Mouse (Mus musculus) frontal cortex, postnatal 14 days (tissue): Measurements from ENCODE around the gene Gpr156.
A peak's percentile ranks its signal among the peaks of the same experiment; 100 is the strongest.

Source experiments
- DNase-seq, 2 experiments: peaks; one replicate each; pipeline ENCODE4 v3.0.0; 2022; ENCODE audit warnings: low spot score in 2 of 2

Gene Gpr156

DNA sequence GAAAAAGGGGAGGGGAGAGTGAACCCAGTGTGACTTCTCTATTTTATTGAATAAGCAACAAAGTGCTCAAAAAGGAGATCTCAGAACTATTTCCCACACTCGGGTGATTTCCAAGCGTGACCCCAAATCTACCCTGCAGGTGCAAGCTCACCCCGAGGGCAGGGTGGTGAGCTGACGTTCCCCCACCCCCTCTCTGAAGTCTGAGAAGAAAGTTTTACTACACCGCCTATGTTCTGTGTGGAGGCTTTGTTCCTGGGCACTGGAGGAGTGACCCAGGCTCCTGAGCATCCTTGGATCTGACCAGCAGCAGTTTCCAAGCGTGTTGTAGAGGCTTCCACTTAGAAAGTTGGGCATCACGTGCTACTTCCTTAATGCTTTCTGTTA lies 514 bp downstream of the Gpr156 start:
- DNase-seq, result no peak

DNA sequence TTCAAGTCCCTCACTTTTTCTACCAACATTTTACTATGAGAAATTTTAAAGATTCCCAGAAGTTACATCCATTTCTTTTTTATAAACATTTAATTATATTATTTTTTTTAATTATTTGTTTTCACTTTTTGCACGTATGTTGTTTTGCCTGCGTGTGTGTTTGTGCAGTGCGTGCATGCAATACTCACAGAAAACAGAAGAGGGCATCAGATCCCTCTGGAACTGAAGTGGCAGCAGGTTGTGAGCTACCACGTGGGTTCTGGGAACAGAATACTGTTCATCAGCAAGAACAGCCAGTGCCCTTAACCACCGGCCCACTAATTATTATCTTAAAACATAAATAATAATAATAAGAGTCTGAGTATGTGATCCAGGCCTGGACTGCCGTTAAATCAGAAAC lies 2.7 kb downstream of the Gpr156 start:
- no peak for DNase-seq

DNA sequence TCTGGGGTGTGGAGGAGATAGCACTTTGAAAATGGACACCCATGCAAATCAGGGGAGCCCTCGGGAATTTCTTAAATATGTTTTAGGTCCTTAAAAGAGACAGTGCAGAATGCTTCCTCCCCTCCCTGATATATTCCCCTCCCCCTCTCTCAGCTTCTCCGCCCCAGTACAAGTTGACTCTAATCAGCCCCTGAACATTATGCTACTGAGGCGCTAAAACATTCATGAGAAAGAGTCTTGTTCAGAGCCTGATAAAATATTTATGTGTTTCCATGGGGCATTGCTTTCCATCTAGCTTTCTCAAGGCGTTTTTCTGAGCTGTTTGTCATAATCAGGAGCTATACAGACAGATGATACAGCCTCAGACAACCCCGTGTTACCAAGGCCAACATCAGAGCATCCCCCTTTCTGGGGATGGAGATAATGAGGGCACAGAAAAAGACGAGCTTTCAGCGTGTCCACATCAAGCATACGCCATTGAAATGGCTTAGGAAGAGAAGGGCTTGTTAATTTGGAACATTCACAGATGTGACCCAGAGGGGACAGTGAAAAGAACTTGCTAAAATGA lies 4.6 kb downstream of the Gpr156 start:
- no peak for DNase-seq

DNA sequence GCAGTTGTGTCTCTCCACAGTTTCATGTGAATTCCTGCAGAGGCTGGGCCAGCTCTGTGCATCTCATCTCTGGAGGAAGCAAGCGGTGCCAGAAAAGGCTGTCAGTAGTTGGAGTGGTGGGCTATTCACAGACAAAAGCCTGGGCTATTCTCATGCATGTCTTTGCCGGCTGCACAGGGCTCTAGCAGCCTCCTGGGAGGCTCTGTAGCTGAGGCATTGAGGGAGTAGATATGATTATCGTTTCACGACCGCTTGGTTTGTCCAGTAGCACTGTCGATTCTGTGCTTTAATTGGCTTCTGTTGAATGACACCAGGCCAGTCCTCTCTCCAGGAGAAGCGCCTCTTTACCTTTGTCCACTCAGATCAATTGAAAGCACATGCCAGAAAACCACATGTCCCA lies 9.8 kb downstream of the Gpr156 start:
- DNase-seq, result no peak

DNA sequence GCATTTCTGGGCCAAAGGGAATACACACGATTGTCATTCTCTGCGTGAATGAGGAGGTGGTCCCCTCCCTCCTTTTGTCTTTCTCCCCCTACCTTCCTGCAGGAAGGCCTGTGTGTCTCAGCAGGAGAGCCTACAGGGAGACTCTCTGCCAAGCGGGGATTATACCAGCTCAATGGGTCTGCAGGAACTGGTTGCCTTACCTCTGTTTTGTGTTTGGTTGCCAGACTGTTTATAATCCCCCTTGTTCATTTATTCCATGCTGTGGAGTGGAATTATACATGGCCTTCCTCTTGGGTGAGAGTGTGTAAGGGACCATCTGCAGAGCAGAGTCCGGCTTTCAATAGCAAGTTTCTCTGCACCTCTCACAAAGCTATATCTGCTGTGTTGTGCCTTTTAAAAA lies 10.8 kb downstream of the Gpr156 start:
- no peak for DNase-seq

DNA sequence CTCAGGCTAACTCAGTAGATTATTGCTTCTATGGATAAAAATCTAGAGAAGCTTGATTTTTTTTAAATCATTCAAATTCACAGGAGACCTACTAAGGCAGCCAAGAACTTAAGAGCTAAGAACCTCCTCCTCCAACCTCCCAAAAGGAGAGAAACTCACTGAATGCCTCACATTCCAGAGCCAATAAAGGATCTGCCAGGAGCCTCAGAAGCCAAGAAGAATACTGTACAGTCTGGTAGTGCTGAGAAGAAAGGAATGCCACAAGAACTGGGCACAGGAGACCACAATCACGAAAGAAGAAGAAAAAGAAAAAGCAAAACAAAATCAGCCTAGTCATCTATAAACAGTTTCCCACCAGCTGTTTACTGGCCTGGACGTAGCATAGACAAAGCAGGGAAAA lies 12.7 kb downstream of the Gpr156 start:
- no peak for DNase-seq

DNA sequence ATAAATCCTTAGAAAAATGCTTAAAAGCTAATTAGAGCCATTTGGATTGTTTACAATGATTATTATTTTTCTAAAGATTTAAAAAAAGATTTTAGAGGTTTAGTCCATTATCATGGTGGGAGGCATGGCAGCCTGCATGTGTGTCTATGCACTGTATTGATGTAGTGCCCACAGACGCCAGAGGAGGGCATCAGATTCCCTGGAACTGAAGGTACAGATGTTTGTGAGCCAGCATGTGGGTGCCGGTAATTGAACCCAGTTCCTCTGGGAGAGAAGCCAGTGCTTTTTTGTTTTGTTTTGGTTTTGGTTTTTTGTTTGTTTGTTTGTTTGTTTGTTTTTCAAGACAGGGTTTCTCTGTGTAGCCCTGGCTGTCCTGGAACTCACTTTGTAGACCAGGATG lies 13.3 kb downstream of the Gpr156 start:
- no peak for DNase-seq

DNA sequence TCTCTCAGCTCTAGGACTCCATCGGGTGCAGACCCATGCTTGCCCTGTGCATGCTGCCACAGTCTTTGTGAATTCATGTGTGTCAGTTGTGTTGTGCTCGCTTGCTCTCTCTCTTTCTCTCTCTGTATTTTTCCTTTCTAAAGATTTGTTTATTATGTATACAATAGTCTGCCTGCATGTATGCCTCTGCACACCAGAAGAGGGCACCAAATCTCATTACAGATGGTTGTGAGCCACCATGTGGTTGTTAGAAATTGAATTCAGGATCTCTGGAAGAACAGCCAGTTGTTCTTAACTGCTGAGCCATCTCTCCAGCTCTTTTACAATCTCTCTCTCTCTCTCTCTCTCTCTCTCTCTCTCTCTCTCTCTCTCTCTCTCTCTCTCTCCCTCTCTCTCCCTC lies 18.6 kb downstream of the Gpr156 start:
- no peak for DNase-seq

DNA sequence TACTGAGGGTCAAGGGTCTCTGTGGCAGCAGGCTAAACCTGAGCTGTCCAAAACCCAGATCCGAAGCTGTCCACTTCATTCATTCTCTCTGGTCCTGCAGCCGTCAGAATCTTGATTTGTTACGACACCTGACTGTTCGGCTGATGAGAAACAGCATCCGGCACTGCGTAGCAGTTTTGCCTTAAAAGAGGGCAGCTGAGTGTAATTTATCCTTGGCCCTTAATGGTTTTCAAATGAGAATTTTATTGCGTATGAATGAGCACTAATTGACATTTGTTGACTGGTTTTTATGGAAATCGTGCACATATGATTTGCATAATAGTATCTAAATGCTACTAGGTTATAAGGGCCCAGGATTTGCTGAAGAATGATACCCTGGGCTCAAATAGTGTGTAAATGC lies 21.0 kb downstream of the Gpr156 start:
- no peak for DNase-seq

DNA sequence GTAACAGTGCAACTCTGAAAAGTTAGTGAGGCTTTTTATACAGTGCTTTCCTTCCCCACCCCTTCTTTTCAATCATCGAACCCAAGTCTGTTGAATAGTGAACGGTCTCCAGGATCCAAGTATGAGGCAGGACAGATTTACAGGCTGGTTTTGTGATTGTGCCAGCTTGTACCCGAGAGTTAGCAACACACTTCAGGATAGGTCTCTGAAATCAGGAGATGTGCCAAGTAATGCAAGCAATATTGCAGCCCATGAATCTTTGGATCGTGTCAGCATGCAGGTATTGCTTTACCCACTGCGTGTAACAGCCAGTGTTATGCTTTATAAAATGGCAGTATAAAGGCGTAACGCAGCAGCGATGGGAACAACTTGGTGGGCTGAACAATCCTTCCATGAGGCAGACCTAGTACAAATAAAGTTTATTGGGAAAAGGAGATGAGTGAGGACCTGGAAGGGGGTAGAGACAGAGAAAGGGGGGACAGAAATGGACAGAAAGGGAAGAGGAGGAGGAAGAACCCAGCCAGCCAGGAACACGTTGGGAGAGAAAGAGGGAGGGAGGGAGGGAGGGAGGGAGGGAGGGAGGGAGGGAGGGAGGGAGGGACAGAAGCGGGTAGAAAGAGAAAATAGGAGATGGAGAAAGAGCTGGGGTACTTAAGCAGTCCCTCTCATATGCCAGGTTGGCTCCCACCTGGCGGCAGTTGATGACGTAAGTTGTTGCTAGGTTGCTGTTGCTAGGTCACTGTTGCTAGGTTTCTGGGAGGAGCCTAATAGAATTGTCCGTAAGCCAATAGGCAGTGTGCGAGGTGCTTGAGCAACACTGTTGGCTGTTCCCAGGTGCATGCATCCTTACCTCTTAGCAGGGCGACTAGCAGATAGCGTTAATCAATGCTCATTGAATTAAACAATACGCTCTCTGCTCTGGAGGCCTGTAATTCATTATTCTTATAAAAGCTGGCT lies 22.1 kb downstream of the Gpr156 start:
- peak; percentile 54 to 79 for DNase-seq

DNA sequence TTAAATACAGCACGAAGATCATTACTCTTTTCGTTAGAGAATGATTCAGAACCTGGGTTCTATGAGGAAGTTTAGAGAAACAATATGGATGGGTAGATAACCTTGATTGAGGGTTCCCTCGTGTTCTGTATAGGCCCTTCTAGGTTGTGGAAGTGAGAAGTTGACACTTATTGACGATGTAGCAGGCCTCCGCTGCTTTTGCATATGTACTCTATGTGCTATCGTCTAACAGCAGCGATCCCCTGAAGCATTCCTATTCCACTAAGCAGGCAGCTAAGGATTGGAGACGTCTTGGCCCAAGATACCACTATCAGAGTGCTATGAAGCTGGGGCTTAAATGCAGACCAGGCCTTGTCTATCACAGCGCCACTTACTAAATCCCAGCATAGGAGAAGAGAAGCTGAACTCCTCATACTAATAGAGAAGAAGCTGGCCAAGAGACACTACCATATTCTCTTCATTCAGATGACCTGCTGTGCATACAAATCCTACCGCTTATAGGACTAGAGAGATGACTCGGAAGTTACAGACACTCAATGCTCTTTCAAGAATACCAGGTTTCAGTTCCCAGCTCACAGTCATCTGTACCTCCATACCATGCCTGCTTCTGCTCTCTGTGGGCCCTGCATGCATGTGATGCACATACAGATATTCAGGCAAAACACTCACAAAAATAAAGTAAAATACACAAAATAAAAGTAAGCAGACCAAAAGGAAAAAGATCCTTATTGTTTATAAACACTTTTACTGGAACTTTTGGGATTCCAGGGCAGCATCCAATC lies 23.0 kb downstream of the Gpr156 start:
- no peak for DNase-seq

DNA sequence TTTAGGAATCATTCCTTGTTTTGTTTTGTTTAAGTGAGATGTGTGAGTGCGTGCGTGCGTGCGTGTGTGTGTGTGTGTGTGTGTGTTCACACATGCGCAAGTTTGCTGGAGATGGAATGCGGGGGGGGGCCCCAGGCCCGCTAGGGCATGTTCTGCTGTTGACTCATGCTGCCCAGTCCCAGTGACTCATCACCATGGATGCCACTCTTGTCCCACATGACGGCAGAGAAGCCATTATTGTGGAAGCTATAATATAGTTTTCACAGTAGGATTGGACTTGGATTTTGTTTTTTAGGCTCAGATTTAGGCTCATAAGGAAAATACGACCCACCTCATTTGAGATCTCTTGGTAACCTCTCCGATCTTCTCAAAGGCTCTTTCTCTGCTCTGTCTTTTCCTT lies 24.0 kb downstream of the Gpr156 start:
- DNase-seq, result no peak

DNA sequence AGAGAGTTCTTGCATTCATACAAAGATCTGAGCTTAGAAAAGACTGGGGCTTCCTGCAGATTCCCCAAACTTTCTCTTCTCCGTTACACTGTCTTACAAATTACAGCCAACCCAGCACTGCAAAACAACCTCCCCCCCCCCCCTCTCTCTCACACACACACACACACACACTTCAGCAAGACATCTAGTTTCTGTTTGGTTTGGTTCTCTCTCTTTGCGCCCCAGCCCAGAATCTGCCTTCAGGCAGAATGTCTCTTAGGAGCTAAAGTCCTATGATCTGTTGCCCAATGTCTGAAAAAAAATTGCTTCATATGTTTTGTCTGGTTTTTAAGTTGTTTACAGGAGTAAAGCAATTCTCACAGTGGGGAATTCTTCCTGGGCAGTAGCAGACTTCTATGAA lies 27.4 kb downstream of the Gpr156 start:
- DNase-seq, result no peak

DNA sequence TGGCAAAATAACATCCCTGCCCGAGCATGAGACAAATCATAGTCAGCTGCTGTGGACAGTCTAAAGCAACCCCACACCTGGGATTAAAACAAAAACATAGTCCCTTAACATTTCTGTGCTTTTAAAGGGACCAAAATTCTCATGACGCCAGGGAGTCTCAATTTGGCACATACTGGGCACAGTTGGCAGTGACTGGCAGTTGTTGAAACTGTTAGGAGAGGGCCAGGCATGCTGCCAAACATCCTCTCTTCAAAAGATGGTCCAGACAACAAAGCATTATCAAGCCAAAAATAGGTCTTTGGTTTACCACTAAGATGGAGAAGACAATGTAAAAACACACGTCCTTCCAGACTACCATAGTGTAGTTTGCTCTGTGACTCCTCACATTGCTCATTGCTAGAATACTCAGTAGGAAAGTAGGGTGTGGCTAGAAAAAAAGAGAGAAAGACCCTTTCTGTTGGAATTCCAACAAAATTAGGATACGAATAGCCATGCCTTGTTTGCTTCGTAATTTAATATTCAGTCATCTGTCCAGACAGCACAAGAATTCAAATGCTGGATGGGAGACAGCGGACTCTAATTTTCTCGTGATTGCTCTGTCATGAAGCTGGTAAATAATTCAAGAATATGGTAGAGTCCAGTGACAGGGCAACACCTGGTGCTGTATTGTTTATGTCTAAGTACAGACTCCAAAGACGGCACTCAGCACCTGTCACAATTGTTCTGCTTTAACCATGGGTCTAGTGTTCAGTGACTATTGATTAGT lies 28.9 kb downstream of the Gpr156 start:
- DNase-seq, result no peak

DNA sequence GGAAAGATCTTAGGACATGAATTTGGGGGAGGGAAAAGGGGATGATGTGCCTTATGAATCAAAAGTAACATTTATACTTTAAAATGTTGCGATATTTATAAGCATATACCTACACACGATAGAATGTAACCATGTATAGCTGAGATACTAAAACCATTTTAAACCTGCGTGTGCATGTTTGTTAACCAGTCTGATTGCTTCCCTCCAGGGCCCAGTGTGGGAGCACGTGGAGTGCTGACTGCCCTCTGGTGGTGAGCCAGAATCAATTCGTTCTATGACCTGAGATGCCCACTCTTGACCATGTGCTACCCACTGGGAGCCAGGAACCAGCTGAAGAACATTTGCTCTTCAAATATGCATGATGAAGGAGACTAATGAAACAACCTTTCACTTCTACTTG lies 30.9 kb downstream of the Gpr156 start:
- DNase-seq, result peak in 1 of 2 experiments; percentile 26

DNA sequence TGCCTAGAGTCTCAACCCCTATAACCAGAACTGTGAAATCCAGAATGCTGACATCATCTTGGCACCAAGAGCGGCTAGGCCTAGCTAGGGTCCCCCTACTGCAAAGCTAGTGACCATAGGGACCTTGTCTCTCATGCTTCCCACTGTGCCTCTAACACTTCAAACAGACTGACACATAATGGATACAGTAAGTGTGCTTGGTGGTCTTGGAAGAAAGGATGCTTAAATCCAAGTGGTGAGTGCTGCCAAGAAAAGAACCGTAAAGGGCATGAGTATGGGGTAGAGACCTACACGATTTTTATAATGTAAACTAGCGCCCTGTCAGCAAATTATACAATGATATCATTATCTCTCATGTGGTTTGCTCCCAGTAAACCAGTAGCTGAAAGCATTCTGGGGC lies 32.1 kb downstream of the Gpr156 start:
- DNase-seq, result no peak

DNA sequence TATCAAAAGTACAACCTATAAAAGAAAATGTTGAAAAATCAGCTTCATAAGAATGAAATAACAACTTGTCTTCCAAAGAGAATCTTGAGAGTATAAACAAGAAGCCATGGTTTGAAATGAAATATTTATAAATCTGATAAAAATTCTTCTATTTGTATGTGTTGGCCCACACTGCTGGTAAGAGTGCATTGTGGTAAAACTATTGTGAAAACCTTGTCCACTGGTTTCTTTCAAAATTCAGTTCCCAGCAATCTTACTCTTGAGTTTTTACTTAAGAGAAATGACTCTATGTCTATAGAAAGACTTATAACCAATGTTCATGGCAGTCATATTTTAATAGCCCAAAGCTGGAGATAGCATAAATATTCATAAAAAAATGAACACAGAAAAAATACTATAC lies 34.9 kb downstream of the Gpr156 start:
- no peak for DNase-seq

DNA sequence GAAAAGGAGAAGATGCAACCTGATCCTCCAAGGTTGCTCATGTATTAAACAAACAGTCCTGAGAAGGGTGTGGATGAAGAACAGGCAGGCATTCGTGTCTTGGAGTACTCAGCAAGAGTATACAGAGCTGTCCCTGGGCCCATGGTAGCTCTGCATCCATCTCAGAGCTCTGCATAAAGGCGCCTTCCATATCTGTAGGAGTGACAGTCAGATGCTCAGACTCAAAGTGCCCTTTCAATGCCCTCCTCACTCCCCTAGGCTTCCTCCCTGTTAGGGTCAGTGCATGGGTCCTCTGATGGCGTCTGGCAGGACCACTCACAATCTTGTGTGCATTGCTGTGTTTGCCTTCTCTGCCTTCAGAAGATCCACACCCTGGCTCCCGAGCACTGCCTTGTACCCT lies 36.9 kb downstream of the Gpr156 start:
- DNase-seq, result no peak

DNA sequence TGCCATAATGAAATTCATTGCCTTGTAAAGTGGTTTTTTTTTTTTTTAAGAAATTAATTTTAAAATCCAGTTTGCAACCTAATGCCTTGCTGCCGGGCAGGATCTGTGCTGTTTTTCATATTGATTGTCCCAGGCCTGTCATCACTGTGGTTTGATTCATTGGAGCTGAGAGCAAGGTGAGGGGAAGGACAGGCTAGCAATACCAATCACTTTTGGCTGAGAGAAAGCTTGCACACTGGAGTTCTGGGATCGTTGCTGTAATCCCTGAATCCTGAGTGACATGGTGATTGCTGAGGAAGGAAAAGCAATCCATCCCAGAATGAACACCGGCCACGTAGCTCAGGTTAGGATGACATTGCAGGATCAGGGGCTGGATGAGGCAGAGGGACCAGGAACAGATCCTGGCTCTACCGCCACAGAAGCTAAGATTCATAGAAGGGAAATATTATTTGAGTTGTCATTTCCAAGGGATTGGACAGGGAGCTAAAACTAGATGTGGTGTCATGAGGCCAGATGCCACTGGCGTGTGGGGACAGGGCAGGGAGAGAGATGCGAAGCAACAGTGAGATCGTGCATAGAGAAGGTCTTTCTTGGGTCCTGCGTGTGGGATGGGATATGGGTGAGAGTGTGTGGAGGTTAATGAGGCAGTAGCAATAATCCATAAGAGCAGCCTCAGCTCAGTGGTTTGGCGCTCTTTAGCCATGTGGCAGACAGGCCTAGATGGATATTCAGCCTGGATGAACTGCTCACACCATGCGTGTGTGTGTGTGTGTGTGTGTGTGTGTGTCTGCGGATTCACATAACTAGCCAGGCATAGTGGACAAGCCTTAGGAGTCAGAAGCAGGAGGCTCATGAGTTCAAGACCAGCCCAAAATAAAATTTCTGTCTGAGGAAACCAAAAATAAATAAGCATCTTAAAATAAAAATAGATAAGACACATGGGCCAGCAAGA lies 38.0 kb downstream of the Gpr156 start:
- DNase-seq, result no peak

DNA sequence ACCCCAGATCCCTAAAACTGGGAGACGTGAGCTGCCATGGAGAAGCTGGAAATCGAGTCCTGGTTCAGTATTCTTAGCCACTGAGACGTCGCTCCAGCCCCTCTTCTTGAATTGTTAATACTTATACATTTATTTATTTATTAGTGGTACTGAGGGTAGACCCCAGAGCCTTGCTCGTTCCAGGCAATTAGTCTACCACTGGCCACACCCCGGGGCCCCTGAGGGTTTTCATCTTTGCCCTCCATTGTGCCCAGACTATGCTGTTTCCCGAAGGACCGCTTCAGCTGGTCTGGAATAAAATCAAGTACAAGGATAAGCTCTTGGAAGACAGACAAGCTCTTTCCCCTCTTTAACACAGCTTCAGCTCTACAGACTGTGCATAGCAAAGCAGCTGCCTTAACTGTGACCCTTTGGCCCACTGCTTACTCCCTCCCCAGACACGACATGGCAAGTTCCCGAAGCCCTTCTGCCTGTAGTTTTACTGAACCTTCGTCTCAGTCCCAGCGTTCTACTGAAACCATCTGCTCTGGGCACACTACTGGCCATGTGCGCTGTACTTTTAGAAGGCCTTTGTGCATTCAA lies 39.1 kb downstream of the Gpr156 start:
- DNase-seq, result no peak
